Mouse (Mus musculus) 3134 (cell line): ENCODE results near the gene Vps51.

Experiments used
- DNase-seq: peaks from one replicate; pipeline ENCODE4 v3.0.0-alpha.2; 2011; ENCODE audit warnings: low spot score; ENCODE audit not compliant: insufficient read length; ENCODE audit errors: extremely low read depth

Gene Vps51

GRCm38 (mm10) chr19:6018142-6019089 is 58.6 kb downstream of the Vps51 start:
- peak; percentile 57 for DNase-seq
